Mouse (Mus musculus) heart, adult 2 months (tissue): Measurements from ENCODE around the gene Cntfr.

Experiments used
- CTCF ChIP-seq: fragments of 200-600 bp; IDR thresholded peaks from 2 replicates; pipeline ENCODE4 v1.8.1; 2022; ENCODE audit warnings: antibody characterized with exemption, mild to moderate bottlenecking, moderate library complexity
- EP300 ChIP-seq: fragments of 200-500 bp; IDR thresholded peaks from 2 replicates; pipeline ENCODE4 v1.6.1; 2011; ENCODE audit warnings: low read depth, low read length, control low read depth; ENCODE audit not compliant: insufficient read depth
- POLR2A ChIP-seq: fragments of 200-500 bp; IDR thresholded peaks from 2 replicates; pipeline ENCODE4 v1.6.1; 2011; ENCODE audit warnings: mild to moderate bottlenecking, low read depth, low read length, control low read depth; ENCODE audit not compliant: insufficient read depth

GRCm38 (mm10) chr4:41671500-41671899, 25.4 kb downstream of the Cntfr start:
- TF ChIP-seq POLR2A (no peak), CTCF (no peak), EP300 (no peak)
